Comparison of ENCODE assay signal across 16 mouse cellular contexts in the genomic region with DNA sequence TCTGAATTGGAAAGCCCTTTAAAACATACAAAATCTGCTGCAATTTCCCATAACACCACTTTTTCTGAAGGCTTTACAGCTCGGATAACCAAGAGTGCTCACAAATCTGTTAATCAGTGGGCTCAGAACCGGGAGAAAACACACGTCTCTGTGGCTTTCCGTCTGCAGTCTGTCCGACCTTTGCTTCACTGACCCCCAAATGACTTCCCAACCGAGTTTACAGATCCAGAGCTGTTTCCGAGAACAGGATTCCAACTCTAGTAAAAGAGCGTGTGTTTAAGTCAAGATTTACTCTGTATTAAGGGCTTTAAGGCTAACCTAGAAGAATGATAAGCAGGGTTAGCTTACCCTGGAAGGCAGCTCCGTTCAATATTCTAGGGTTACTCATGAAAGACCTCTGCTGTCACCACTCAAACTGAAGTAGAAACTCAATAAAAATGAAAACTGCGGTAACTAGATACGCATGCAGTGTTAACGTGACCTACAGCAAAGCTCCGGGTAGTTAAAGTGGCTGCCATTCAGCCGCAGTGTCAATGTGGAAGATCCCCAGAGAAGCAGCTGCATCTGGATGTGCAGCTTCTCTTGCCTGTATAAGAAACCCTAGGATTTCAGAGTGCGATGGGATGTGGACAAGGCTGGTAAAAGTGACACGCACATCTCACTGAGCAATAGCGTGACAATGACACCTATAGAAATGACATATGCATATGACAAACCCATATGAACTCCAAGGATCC.
A peak's percentile ranks its signal among the peaks of the same experiment; 100 is the strongest.
DNase-seq lines count a peak whose midpoint lies in the region; ATAC-seq lines count a peak whose summit lies in the region.
"Had no signal": no experiment of that assay in that cellular context is flagged by ENCODE, and none has a peak within 500 bp of the region (broad histone marks: within the 10 kb centered on the region; RNA-seq: fewer than 3 reads in every experiment).

No protein-coding gene starts in this region.

- no peak overlapping the region for H3K27ac ChIP-seq in limb, embryonic 13.5 days
- no peak overlapping the region for H3K27ac ChIP-seq in limb, embryonic 10.5 days
- H3K27ac ChIP-seq in kidney, embryonic 16.5 days (ENCODE audit: low read length) = no peak overlapping the region
- H3K27ac ChIP-seq: forebrain, embryonic 13.5 days; gastrocnemius, adult 2 months; hindbrain, postnatal 0 days; neural tube, embryonic 13.5 days had no signal

- peak overlapping the region; percentile 37; the same call in 1 of the 2 replicates for H3K4me2 ChIP-seq in limb, embryonic 13.5 days (replicated peaks)
- H3K4me2 ChIP-seq in kidney, embryonic 16.5 days (replicated peaks; ENCODE audit: low read depth, low read length) = peak overlapping the region; percentile 39
- H3K4me2 ChIP-seq: forebrain, embryonic 13.5 days; neural tube, embryonic 13.5 days had no signal

- no peak for DNase-seq in limb, embryonic 10.5 days (ENCODE audit: low spot score)
- peak; percentile 31 for DNase-seq in forelimb bud, embryonic 11.5 days (ENCODE audit: low read depth, low spot score)
- peak; percentile 18 for DNase-seq in mesoderm, embryonic 11.5 days (ENCODE audit: low read depth, low spot score)
- DNase-seq in thymus, postnatal 14 days = no peak
- no peak for DNase-seq in thymus, postnatal 36 days
- DNase-seq: adrenal gland, adult 8-10 months; cerebellum, adult 9-11 months; gastrocnemius, adult 2 months; layer of hippocampus, adult 9-11 months; left cerebral cortex, postnatal 4 days had no signal

- no peaks in the 10 kb centered on the region for H3K36me3 ChIP-seq in limb, embryonic 13.5 days
- no peaks in the 10 kb centered on the region for H3K36me3 ChIP-seq in limb, embryonic 10.5 days
- no peaks in the 10 kb centered on the region for H3K36me3 ChIP-seq in kidney, embryonic 16.5 days (ENCODE audit: insufficient read depth, low read length)
- H3K36me3 ChIP-seq: G1E; neural tube, embryonic 13.5 days had no signal

- H3K9ac ChIP-seq in limb, embryonic 13.5 days = no peak overlapping the region
- no peak overlapping the region for H3K9ac ChIP-seq in kidney, embryonic 16.5 days (replicated peaks; ENCODE audit: low read length)
- H3K9ac ChIP-seq: forebrain, embryonic 13.5 days; neural tube, embryonic 13.5 days had no signal

- 0 out of 2 replicates have a peak, but pooled peaks have one; percentile 28 for ATAC-seq in limb, embryonic 13.5 days (ENCODE audit: low FRiP score, low read depth)
- ATAC-seq in kidney, embryonic 16.5 days (ENCODE audit: low FRiP score, low TSS enrichment) = peak; percentile 67; the same call in 1 of the 2 replicates
- ATAC-seq: forebrain, embryonic 13.5 days; hindbrain, postnatal 0 days had no signal

- H3K9me3 ChIP-seq in limb, embryonic 13.5 days = no peaks in the 10 kb centered on the region
- no peaks in the 10 kb centered on the region for H3K9me3 ChIP-seq in limb, embryonic 10.5 days (replicated peaks)
- no peaks in the 10 kb centered on the region for H3K9me3 ChIP-seq in kidney, embryonic 16.5 days (ENCODE audit: low read length)
- H3K9me3 ChIP-seq: forebrain, embryonic 13.5 days; G1E; neural tube, embryonic 13.5 days had no signal

- WGBS in limb, embryonic 13.5 days = 35% methylated on average over 17 of the region's 17 CpGs
- WGBS in limb, embryonic 10.5 days = 56% methylated on average over 17 of the region's 17 CpGs
- 31% methylated on average over 17 of the region's 17 CpGs for WGBS in kidney, embryonic 16.5 days

- H3K27me3 ChIP-seq in limb, embryonic 13.5 days = peaks cover 26% of the 10 kb centered on the region
- no peaks in the 10 kb centered on the region for H3K27me3 ChIP-seq in limb, embryonic 10.5 days (ENCODE audit: low read depth, poor library complexity, severe bottlenecking)
- H3K27me3 ChIP-seq in kidney, embryonic 16.5 days (ENCODE audit: insufficient read depth, low read length) = no peaks in the 10 kb centered on the region
- H3K27me3 ChIP-seq: forebrain, embryonic 13.5 days; neural tube, embryonic 13.5 days had no signal

- peaks cover 8% of the 10 kb centered on the region; the same call in 1 of the 2 replicates for H3K4me1 ChIP-seq in limb, embryonic 13.5 days
- H3K4me1 ChIP-seq in limb, embryonic 10.5 days = 0 out of 2 replicates have a peak, but pooled peaks cover 4% of the 10 kb centered on the region
- H3K4me1 ChIP-seq in kidney, embryonic 16.5 days (ENCODE audit: insufficient read depth, low read length) = 0 out of 2 replicates have a peak, but pooled peaks cover 2% of the 10 kb centered on the region
- H3K4me1 ChIP-seq: forebrain, embryonic 13.5 days; neural tube, embryonic 13.5 days had no signal

- H3K4me3 ChIP-seq in limb, embryonic 13.5 days = no peak overlapping the region
- H3K4me3 ChIP-seq in limb, embryonic 10.5 days = no peak overlapping the region
- no peak overlapping the region for H3K4me3 ChIP-seq in kidney, embryonic 16.5 days (ENCODE audit: low read length)
- H3K4me3 ChIP-seq: forebrain, embryonic 13.5 days; gastrocnemius, adult 2 months; neural tube, embryonic 13.5 days had no signal

Comparison
In these comparisons a context has a peak if more than half of its experiments do, and no peak if none do; other contexts are left out.
1. DNase-seq: peak in forelimb bud, embryonic 11.5 days (single experiment) and mesoderm, embryonic 11.5 days (single experiment); none in limb, embryonic 10.5 days (single experiment), thymus, postnatal 14 days (single experiment) and thymus, postnatal 36 days (0 of 2).